Mouse (Mus musculus): Measurements from ENCODE around the gene Fut1.
A peak's percentile ranks its signal among the peaks of the same experiment; 100 is the strongest.

Fut1 gene

DNA sequence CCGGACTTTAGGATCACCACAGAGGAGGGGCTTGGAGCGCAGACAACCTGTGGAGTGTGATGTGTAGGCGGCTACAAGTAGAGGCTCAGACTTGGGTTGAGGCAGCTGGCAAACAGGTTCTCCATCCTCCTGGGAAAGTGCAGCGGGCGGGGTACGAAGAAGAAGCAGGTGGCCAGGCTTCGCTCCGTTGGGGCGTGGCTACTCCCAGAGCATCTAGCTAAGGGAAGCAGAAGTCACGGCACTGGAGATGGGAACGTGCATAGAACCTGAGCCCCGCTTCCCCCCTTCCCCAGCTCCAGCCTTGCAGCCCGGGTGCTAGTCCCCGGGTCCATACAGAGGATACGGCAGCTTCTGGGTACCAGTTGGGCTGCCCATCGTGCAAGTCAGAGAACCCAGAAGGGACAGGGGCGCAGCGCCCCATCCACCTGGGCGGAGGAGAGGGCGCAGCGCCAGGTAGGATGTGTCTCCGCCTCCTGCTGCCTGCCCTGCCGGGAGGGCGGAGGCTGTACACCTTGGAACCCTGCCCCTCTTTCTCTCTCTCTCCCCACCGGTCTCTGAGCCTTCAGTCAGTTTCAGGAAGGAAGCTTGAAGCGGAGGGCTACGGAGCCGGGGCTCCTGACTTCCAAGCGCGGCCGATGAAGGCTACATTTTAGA, at the start of gene Fut1:
Gene Fut1 (plus strand): TSS at position 248 of the 654 bp plus-strand sequence.
- no peak for DNase-seq

DNA sequence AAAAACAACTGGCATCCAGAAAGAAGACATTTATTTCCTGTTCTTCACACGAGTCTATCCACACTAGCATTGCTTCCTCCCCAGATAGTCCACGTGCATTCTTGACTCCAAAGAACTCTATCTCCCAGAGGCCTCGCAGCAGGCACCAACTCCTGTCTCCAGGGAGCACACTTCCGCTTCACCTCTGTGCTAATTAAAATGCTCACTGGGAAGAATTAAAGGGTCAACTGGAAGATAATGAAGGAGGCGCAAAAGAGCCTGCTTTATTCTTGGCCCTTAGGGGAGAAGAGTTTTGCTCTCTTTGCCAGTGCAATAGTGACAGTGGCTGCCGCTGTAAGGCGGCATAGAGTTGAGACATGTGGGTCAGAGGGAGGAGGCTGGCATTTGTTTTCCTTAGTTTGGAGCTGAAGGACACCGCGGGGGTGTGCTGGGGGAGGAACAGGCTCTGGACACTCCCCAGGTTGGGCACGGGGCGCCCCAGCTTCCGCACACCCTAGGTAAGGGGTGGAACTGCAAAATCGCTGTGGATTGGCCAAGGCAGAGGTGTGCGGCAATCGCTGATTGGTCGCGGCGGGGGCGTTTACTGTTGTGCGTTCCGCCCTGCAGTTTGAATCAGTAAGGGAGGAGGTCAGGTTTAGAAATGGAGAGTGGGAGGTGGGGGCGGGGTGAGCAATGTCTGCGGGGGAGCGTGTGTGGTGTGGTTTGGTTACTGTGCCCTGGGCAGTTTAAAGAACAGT, 49.1 kb upstream of the Fut1 start:
- DNase-seq = peak; percentile 93

DNA sequence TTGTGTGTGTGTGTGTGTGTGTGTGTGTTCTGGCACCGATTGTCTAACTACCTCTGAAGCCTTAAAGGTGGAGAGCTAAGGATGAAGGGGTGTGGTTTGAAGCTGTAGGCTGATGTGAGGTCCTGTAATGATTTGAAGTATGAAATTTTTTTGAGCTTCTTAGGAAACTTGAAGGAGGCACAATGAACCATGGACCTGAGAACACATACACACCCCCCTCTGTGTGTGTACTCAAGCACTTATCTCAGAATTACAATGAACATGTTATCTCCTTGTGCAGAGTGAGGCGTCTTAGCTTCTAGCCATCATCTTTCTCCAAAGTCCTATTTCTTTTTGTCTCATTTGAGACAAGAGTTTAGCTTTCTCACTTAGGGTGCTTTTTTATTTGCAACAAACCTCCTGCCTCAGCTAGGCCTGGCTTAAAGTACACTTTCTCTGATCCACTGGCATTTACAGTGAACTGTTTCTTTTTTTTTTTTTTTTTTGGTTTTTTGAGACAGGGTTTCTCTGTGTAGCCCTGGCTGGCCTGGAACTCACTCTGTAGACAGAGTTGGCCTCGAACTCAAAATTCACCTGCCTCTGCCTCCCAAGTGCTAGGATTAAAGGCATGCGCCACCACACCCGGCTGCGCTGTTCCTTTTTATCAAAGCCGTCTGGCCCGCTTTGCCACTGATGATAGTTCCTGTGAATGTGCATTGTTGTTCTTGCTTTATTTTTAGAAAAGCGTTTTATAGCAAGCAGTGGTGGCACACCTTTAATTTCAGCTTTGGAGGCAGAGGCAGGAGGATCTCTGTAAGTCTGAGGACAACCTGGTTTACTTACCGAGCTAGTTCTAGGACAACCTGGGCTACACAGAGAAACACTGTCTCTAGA, 48.3 kb upstream of the Fut1 start:
- no peak for DNase-seq

DNA sequence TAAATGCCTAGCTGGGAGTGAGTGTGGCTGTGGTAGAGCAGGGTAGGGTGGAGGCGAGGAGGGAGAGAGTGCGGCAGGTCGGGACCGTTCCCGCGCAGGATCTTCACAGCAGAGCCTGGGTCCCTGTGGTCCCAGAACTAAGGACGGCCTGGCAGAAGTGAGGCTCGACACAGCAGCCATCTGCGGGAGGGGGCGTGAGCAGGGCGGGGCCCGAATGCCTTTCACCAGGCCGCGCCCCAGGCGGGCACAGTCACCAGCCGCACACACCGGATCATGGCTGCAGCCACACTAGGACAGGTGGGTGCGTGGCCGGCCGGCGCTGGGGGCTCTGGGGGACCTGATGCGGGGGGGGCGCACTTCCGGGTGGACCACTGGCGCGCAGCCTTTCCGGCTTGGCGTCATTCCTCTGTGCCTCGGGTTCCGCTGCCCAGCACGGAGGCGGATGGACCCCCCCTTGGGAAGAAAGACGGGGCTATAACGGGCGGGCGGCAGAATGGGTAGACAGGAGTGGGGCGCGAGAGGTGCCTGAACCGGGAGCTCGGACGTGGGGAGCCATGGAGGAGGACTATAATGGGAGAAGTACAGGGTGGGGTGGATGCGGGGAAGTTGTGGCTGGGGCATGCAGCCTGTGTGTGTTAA, 46.9 kb upstream of the Fut1 start, which contains the start of gene Bcat2:
Gene Bcat2 (plus strand): TSS at position 51 of the 639 bp plus-strand sequence.
- peak; percentile 85 for DNase-seq

DNA sequence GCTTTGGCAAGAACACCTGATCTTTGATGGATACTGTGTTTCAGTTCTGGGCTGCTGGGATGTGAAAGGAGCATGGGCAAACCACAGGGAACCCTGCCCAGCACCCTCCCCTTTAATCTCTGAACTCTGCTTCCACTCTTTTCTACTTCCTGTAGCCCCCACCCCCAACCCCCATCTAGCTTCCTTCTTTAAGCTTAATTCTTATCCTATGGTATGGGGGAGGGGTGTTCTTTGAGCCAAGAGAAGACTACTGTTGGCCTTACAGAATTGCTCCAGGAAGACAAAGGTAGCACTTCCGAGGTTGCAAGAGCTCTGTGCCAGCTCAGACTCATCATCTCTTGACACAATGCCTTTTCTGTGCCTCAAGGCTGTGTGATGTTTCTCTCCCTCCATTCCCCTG, 45.1 kb upstream of the Fut1 start:
- peak; percentile 60 for DNase-seq

DNA sequence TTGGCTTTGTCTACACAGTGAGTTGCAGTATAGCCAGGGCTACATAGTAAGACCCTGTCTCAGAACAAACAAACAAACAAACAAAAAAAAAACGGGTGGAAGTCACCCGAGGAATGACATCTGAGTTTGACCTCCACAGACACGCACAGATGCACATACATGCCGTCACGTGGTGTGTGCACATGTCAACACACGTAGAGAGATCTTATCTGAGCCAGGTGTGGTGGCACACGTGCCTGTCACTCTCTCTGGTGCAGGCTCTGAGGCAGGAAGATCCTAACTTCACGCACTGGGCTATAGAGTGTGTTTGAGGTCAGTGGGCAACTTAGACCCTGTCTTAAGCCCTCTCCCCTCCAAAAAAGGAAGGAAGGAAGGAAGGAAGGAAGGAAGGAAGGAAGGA, 43.1 kb upstream of the Fut1 start:
- DNase-seq = peak; percentile 78

DNA sequence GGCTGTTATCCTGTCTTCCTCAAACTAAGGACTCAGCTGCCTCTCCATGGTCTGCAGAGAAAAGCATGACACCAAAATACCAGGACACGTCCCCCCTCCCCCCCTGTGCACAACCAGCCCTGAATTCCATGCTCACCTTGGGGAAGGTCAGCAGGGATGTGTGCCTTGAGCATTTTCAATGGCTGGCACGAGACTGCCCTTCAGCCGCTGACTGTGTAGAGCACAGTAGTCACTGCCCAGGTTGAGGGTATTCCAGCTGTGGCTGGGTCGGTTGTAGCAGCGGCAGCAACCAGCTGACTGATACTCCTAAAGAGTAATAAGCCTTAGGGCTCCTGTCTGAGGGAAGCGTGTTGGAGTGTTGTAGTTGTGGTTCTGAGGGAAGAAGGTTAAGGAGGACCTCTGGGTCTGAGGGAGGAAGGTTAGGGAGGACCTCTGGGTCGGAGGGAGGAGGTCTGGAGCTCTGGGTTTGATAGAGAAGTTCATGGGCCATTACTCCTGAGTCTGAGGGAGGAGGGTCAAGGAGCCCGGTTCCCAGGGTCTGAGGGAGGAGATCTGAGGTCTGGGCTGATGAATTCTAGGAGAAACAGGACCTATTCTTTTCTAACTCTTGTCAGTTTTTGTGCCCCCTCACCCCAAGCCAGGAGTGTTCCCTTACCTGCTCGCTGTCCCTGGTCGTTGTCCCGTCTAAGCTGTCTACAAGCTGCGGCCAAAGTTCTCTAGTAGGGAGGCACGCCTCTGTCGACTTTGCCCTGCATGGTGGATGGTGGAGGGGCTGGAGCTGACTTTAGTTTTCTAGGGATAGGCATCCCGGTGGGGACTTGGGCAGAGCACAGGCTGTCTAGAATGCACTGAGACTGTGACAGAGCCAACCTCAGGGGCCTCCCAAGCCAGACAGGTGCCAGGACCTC, 42.4 kb upstream of the Fut1 start:
- DNase-seq = no peak

DNA sequence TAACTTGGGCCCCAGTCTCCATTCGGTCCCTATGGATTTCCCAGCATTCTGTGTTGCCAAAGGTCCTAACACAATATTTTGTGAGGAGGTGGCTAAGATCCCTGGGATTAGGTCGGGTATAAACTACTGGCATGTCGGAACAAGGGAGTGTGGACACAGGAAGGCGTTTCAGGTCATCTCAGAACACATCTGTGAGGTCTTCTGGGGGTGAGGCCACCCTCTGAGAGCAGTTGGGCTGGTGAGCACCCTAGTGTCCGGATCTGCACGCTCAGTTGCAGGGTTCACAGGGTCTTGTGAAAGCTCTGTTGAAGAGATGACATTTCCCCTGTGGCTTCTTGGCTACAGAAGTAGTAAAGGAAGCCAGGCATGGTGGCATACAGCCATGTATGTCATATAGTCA, 31.2 kb upstream of the Fut1 start:
- DNase-seq = no peak

DNA sequence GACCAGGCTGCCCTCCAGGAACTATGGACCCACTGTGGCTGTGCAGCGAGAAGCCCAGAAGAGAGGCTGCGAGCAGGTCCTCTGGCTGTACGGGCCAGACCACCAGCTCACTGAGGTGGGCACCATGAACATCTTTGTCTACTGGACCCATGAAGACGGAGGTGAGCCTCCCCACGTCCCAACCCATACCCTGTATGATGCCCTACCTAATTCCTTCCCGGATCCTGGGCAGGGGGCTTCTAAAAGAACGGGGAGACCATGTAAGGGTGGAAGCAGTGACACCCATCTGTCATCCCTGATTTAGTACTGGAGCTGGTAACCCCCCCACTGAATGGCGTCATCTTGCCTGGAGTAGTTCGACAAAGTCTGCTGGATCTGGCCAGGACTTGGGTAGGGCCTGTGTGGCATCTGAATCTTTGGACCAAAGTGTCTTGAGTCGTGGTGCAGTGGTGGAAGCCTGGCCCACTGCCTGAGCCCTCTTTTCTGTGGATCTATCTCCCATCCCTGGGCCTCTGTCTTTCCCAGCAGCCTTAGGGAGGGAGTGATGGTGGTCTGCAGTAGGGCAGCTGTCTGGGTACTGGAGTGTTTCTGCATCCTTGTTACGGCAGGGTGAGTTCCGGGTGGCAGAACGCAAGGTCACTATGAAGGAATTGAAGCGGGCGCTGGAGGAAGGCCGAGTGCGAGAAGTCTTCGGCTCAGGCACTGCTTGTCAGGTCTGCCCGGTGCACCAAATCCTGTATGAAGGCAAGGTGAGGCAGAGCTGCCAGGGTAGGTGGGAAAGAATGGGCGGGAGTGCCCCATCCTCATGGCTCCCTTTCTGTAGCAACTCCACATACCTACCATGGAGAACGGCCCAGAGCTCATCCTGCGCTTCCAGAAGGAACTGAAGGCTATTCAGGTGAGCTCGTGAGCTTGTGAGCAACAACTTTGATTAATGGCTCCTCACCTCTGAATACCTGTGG, 29.2 kb upstream of the Fut1 start:
- DNase-seq = no peak

DNA sequence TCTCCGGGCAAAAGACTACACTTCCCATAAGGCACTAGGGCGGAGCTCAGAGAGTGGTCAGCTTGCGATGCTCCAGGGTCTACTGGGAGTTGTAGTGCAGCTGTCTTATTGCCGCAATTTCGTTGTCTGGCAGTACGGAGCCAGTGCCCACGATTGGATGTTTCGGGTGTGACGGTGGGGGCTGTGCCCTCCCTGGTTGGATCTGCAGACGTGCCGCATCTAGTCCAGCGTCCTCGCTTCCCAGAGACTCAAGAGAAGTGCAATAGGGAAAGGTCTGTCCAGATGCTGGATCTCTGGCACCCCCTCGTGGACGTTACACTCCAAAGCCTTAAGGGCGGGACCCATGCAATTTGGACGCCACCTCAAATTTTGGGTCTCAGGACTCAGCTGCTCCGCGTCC, 27.9 kb upstream of the Fut1 start:
- peak; percentile 84 for DNase-seq

DNA sequence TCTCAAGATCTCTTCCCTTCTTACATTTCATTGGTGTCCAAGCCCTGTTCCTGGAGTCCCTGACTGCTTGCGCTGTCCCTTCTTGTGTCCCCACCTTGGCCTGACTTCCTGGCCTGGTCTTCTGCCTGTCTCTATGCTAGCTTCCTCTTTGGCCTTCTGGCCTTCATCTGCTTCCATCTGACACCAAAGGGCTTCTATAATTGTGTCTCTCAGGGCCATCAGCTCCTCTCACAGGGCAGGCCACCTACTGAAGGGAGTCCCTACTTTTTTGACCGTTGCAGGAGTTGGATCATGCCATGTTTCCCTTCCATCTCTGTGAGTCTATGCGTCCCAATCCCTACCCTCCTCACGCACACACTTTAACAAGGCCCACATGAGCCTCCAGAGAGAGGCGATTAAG, 27.2 kb upstream of the Fut1 start:
- DNase-seq = no peak

DNA sequence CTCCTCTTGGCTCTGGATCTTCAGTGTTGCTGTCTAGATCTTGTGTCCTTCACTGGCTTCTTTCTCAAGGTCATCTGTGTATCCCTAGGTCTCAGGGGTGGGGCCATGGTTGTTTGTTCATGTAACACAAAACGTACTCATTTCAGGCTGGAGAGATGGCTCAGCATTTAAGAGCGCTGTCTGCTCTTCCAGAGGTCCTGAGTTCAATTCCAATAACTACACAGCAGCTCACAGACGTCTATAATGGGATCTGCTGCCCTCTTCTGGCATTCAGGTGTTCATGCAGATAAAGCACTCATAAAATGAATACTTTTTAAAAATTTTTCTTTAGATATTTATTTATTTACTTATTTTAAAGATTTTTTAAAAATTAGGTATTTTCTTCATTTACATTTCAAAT, 26.2 kb upstream of the Fut1 start:
- DNase-seq = no peak

DNA sequence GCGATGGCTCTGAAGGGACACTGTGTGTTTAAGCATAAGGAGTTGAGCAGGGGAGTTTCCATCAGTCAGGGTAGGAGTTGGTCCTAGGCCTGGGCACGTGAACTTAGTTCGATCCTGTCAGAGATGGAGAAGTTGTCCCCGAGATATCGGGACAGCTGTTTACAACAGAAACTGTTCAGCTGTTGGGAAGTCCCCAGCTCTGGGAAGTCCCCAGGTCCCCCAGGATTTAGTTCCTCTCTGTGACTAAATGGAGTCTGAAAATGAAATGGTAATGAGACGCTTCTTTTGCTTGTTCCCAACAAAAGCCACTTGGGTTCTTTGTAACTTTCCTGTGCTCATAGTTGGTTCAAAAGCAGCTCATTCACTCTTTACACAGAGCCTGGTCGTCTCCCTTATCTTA, 25.2 kb upstream of the Fut1 start:
- no peak for DNase-seq

DNA sequence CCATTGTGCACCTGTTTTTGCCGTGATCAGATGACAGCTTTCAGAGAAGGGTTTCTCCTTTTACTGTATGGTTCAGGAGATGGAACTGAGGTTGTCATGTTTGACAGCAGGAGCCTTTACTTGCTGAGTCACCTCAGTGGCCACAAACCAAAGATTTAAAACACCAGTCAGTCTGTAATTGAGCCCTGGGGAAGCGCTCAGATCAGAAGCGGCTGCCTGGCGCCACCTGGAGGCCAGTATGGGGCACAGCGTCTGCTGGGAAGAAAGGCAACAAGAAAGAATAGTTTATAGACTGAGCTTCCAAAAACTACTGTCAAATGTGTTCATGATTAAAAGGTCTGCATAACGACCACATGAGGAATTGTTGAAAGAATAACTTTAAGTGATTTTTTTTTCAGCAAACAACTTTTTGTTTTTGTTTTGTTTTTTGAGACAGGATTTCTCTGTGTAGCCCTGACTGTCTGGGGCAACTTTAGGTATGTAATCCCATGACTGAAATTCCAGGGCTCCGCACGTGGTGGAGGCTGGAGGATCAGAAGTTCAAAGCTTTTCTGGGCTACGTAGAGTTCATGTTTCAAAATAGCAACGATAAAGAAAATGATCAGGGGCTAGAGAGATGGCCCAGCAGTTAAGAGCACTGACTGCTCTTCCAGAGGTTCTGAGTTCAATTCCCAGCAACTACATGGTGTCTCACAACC, 23.8 kb upstream of the Fut1 start:
- DNase-seq = peak; percentile 78

DNA sequence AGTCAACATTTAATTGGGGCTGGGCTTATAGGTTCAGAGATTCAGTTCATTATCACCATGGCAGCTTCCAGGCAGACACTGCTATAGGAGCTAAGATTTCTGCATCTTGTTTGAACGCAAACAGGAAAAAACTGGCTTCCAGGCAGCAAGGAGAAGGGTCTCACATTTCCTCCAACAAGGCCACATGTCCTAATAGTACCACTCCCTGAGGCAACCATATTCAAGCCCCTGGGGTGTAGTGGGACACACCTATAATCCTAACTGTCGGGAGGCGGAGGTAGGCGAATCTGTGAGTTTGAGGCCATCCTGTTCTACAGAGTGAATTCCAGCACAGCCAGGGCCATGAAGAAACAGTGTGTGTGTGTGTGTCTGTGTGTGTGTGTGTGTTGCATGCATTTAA, 21.9 kb upstream of the Fut1 start:
- DNase-seq = no peak

DNA sequence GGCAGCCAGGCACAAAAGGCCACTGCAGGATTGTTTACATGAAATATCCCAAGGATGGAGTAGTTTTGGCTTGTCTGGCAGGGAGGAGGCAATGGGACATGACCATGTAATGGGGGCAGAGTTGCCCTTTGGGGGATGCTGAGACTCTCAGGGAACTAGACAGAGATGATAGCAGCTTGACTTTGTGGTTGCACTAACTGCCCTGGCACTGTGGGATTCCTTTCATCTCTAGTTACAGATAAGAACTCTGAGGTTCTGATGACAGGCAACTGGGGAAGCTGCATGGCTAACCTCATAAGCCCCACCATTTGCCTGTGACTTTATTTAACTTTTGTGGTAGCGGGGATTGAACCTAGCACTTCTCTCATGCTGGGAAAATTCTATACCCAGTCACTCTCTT, 21.0 kb upstream of the Fut1 start:
- DNase-seq = no peak

DNA sequence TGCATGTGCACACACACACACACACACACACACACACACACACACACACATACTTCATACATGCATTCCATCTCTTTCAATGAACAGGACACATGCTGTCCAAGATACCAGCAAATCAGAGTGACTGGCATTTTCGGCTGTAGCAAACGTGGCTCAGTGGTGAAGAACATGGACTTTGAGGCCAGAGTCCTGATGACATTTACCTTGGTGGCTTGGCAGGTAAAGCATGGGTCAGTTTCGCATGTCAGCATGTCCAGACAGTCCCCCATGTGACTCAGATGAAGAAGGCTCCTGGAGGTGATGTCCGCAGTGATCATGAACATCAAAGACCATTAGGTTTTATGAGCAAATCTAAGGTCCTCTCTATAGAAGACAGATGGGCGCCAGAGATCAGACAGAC, 20.1 kb upstream of the Fut1 start:
- no peak for DNase-seq

DNA sequence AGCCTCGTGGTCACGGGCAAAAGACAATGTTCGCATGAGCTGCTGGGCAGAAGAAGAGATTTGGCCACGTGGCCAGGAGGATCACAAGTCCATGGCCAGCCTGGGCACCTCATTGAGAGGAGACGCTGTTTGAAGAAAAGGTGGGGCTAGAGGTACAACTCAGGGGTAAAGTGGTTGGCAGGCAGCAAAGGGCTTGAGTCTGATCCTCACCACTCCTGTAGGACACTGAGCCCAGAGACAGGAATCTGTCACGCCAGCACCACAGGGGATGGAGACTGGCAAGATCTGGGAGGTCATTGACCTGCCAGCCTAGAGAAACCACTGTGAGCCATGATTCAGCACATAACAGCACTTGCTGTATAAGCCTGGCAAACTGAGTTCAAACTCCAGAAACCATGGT, 19.6 kb upstream of the Fut1 start:
- DNase-seq = no peak

DNA sequence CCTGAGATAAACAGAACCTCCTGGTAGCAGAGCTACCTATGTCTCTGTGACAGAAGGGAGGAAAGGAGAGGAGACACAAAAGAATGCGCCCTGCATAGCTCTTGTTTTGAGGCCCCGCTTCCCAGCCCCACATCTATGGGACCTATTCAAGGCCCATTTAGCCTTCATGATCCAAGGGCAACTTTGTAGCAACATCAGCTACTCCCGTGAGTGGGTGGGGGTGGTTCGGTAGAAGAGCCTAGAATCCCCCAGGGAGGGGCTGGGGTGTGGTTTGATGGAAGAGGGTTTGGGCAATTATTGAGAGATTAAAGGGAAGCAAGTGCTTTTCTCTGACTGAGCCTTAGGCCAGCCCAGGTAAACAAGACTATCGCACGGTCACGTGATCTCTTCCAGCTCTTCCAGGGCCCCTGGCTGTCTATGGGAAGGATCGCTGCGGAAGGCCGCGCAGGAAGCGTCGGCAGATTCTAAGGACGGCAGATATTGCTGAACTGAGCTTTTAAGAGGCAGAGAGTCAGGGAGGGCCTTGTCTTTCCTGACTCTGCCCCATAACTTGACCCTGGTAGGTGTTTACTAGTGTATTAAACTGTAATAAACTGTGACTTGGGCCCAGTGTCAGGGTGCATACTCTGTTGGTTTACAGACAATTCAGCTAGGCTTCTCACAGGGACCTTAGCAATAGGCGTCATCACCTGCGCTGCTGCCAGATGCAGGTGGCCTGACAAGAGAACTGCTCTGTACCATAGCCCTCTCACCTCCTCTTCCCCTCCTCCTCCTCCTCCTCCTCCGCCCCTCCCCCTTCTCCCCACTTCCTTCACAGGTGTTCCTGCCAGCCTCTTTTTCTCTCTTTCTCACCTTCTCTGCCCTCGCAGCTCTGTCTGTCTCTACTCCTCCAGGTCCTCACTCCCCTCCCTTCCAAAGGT, 17.9 kb upstream of the Fut1 start:
- DNase-seq = peak; percentile 89

Data from thymus, postnatal 14 days (tissue).